Mouse (Mus musculus) MEL (cell line): ENCODE data around the gene Efs. TPM values are rescaled to one million over a fixed set of nuclear protein-coding genes. Genes with fewer than 3 reads are reported as not detected.

ENCODE experiments used
- DNase-seq: peaks from one replicate; pipeline ENCODE4 v3.0.0; 2011; ENCODE audit warnings: low read depth, low spot score
- H3K27ac ChIP-seq: 2 replicates; pipeline ENCODE4 v1.5.1; 2012; ENCODE audit warnings: low read depth, mild to moderate bottlenecking, control low read depth, low read length, moderate library complexity; ENCODE audit not compliant: control insufficient read depth
- H3K27me3 ChIP-seq, 2 experiments: fragments of 150-350 bp in 1 of 2; sonication (generic) in 1 of 2; 2 replicates each; pipeline ENCODE4 v1.6.1; 2012; ENCODE audit warnings: low read length in 2 of 2, mild to moderate bottlenecking in 2 of 2, improper control_type of control experiment in 1 of 2, moderate library complexity in 1 of 2; ENCODE audit not compliant: insufficient read depth in 2 of 2, control insufficient read depth in 1 of 2
- H3K36me3 ChIP-seq, 2 experiments: 2 replicates each; pipeline ENCODE4 v1.6.1; 2012 to 2014; ENCODE audit warnings: low read length in 2 of 2, improper control_type of control experiment in 1 of 2, inconsistent platforms in 1 of 2, mild to moderate bottlenecking in 1 of 2; ENCODE audit not compliant: insufficient read depth in 2 of 2, control insufficient read depth in 1 of 2
- H3K4me1 ChIP-seq, 2 experiments: fragments of 150-350 bp in 1 of 2; sonication (generic) in 1 of 2; 2 replicates each; pipeline ENCODE4 v1.6.1; 2012; ENCODE audit warnings: low read length in 2 of 2, improper control_type of control experiment in 1 of 2, mild to moderate bottlenecking in 1 of 2; ENCODE audit not compliant: insufficient read depth in 2 of 2, control insufficient read depth in 1 of 2
- H3K4me3 ChIP-seq, 2 experiments: fragments of 150-350 bp in 1 of 2; sonication (generic) in 1 of 2; 2 replicates each; pipeline ENCODE4 v1.5.1; 2012; ENCODE audit warnings: low read depth in 2 of 2, low read length in 2 of 2, mild to moderate bottlenecking in 2 of 2, moderate library complexity in 2 of 2, control low read depth in 1 of 2, improper control_type of control experiment in 1 of 2; ENCODE audit not compliant: control insufficient read depth in 1 of 2, insufficient read depth in 1 of 2
- H3K79me2 ChIP-seq: 2 replicates; pipeline ENCODE4 v1.6.1; 2012; ENCODE audit warnings: mild to moderate bottlenecking, low read length, moderate library complexity; ENCODE audit not compliant: control insufficient read depth, poor library complexity, insufficient read depth
- H3K9ac ChIP-seq: 2 replicates; pipeline ENCODE4 v1.6.1; 2012; ENCODE audit warnings: low read depth, mild to moderate bottlenecking, control low read depth, low read length, moderate library complexity; ENCODE audit not compliant: control insufficient read depth, poor library complexity, severe bottlenecking
- H3K9me3 ChIP-seq: fragments of 150-350 bp; sonication (generic); replicated peaks from 2 replicates; pipeline ENCODE4 v1.6.1; 2012; ENCODE audit warnings: mild to moderate bottlenecking, low read length, improper control_type of control experiment, moderate library complexity; ENCODE audit not compliant: insufficient read depth
- BHLHE40 ChIP-seq: IDR thresholded peaks from 2 replicates; pipeline ENCODE4 v1.6.1; 2012; ENCODE audit warnings: low read depth, mild to moderate bottlenecking, inconsistent platforms, low read length, improper control_type of control experiment, borderline replicate concordance
- CHD1 ChIP-seq: IDR thresholded peaks from 2 replicates; pipeline ENCODE4 v1.6.1; 2012; ENCODE audit warnings: low read depth, mild to moderate bottlenecking, inconsistent platforms, low read length, improper control_type of control experiment
- CHD2 ChIP-seq: IDR thresholded peaks from 2 replicates; pipeline ENCODE4 v1.6.1; 2011; ENCODE audit warnings: low read length, improper control_type of control experiment
- GABPA ChIP-seq: IDR thresholded peaks from 2 replicates; pipeline ENCODE4 v1.6.1; 2012; ENCODE audit warnings: low read depth, mild to moderate bottlenecking, inconsistent platforms, low read length, improper control_type of control experiment, moderate library complexity
- GATA1 ChIP-seq: IDR thresholded peaks from 2 replicates; pipeline ENCODE4 v1.6.1; 2011; ENCODE audit warnings: low read depth, low read length, improper control_type of control experiment
- MAFK ChIP-seq: IDR thresholded peaks from 2 replicates; pipeline ENCODE4 v1.6.1; 2011; ENCODE audit warnings: low read depth, mild to moderate bottlenecking, low read length, improper control_type of control experiment, borderline replicate concordance
- MAX ChIP-seq: IDR thresholded peaks from 2 replicates; pipeline ENCODE4 v1.6.1; 2011; ENCODE audit warnings: low read length, improper control_type of control experiment
- MXI1 ChIP-seq: IDR thresholded peaks from 2 replicates; pipeline ENCODE4 v1.6.1; 2011; ENCODE audit warnings: mild to moderate bottlenecking, low read depth, low read length, improper control_type of control experiment
- NRF1 ChIP-seq: IDR thresholded peaks from 2 replicates; pipeline ENCODE4 v1.6.1; 2014; ENCODE audit warnings: low read depth, mild to moderate bottlenecking, inconsistent platforms, low read length, improper control_type of control experiment, moderate library complexity; ENCODE audit not compliant: poor library complexity, insufficient read depth, severe bottlenecking
- POLR2A ChIP-seq, 2 experiments: IDR thresholded peaks; 2 replicates each; pipeline ENCODE4 v1.6.1; 2011 to 2012; ENCODE audit warnings: low read length in 2 of 2, mild to moderate bottlenecking in 2 of 2, control low read depth in 1 of 2, improper control_type of control experiment in 1 of 2, low read depth in 1 of 2, moderate library complexity in 1 of 2; ENCODE audit not compliant: control insufficient read depth in 1 of 2, insufficient read depth in 1 of 2, poor library complexity in 1 of 2
- POLR2AphosphoS5 ChIP-seq: IDR thresholded peaks from 2 replicates; pipeline ENCODE4 v1.6.1; 2012; ENCODE audit warnings: low read depth, borderline replicate concordance, mild to moderate bottlenecking, inconsistent platforms, low read length, moderate library complexity, mixed read lengths
- RAD21 ChIP-seq: IDR thresholded peaks from 2 replicates; pipeline ENCODE4 v1.6.1; 2011; ENCODE audit warnings: mild to moderate bottlenecking, low read depth, low read length, improper control_type of control experiment
- RCOR1 ChIP-seq: IDR thresholded peaks from 2 replicates; pipeline ENCODE4 v1.6.1; 2012; ENCODE audit warnings: low read depth, mild to moderate bottlenecking, inconsistent platforms, low read length, improper control_type of control experiment
- SIN3A ChIP-seq: IDR thresholded peaks from 2 replicates; pipeline ENCODE4 v1.6.1; 2012; ENCODE audit warnings: low read length, improper control_type of control experiment, inconsistent platforms
- SMC3 ChIP-seq: IDR thresholded peaks from 2 replicates; pipeline ENCODE4 v1.6.1; 2011; ENCODE audit warnings: low read depth, low read length, improper control_type of control experiment
- TAL1 ChIP-seq: IDR thresholded peaks from 2 replicates; pipeline ENCODE4 v1.6.1; 2012; ENCODE audit warnings: mild to moderate bottlenecking, inconsistent platforms, low read length, moderate library complexity, mixed read lengths
- TCF12 ChIP-seq: IDR thresholded peaks from 2 replicates; pipeline ENCODE4 v1.6.1; 2014; ENCODE audit warnings: low read depth, mild to moderate bottlenecking, inconsistent platforms, low read length, improper control_type of control experiment, moderate library complexity
- UBTF ChIP-seq: IDR thresholded peaks from 2 replicates; pipeline ENCODE4 v1.6.1; 2012; ENCODE audit warnings: low read depth, mild to moderate bottlenecking, inconsistent platforms, low read length, improper control_type of control experiment, moderate library complexity, borderline replicate concordance; ENCODE audit not compliant: insufficient read depth
- USF2 ChIP-seq, 2 experiments: IDR thresholded peaks; 2 replicates each; pipeline ENCODE4 v1.6.1; 2011 to 2012; ENCODE audit warnings: improper control_type of control experiment in 2 of 2, low read length in 2 of 2, borderline replicate concordance in 1 of 2, inconsistent platforms in 1 of 2, low read depth in 1 of 2, mild to moderate bottlenecking in 1 of 2; ENCODE audit not compliant: insufficient read depth in 1 of 2
- ZKSCAN1 ChIP-seq: IDR thresholded peaks from 2 replicates; pipeline ENCODE4 v1.6.1; 2012; ENCODE audit warnings: low read depth, mild to moderate bottlenecking, inconsistent platforms, low read length, improper control_type of control experiment, moderate library complexity
- polyA plus RNA-seq, 2 experiments: library from polyadenylated mRNA; stranded (reverse) in 1 of 2; unstranded in 1 of 2; fragments of >175 nt in 1 of 2; fragments of >200 nt in 1 of 2; gene quantifications; 2 replicates each; pipeline versions ENCODE4 v1.2.1 to v1.2.4; 2012; ENCODE audit warnings: low replicate concordance in 2 of 2, low read depth in 1 of 2; ENCODE audit not compliant: insufficient read length in 2 of 2, insufficient read depth in 1 of 2, missing spikeins in 1 of 2
- total RNA-seq: library from RNA; depleted of rRNA; stranded (reverse); fragments of 300-350 nt; gene quantifications from 2 replicates; pipeline ENCODE4 v1.2.3, GENCODE M21; 2012

The Efs gene
- total and polyA plus RNA-seq, 3 experiments: not detected

DNA sequence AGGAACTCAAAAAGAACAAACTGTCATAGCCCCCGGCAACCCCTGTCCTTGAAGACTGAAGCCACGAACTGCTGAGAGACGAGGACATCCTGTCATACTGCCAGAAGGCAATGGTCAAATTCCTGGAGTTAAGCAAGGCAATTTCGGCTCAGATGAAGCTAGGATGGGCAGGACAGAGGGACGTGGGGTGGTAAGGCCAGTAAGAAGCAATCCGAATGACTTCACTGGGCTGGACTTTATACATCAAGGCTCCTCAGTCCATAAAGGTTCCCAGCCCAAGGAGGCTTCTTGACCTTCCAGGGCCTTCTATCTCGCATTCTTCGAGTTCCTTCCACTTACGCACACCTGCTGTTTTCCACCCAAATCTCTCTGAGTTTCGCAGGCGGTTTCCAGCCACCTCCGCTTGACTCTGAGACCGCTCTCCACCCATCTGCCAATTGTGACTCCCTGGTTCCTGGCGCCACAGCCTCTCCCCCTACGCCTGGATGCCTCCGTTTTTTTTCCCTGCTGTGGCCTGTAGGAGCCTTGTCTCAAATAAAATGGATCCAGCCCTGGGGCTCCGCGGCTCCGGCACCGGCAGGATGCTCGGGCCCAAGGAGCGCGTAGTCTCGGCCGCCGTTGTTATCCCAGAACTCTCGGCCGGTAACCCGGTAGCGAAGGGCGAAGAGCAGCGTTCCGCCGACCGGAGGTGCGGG, 49.9 kb downstream of the Efs start:
- Histone ChIP-seq H3K4me1 (peaks cover 3 to 11% of the 10 kb centered on the region in 2 experiments), H3K36me3 (peaks cover 0 to 9% of the 10 kb centered on the region in 2 experiments; a peak in 1 of 4 replicates), H3K9me3 (no peaks in the 10 kb centered on the region), H3K27me3 (no peaks in the 10 kb centered on the region), H3K27ac (no peak overlapping the region), H3K4me3 (peak overlapping the region; percentile 90 to 92), H3K79me2 (peaks cover 2% of the 10 kb centered on the region; the same call in 1 of the 2 replicates), H3K9ac (peak overlapping the region; percentile 90)
- no peak for TF ChIP-seq SMC3
- no peak for TF ChIP-seq BHLHE40
- TF ChIP-seq ZKSCAN1: no peak
- no peak for TF ChIP-seq RCOR1
- no peak for TF ChIP-seq MAFK
- no peak for TF ChIP-seq TAL1
- TF ChIP-seq GATA1: no peak
- no peak for TF ChIP-seq TCF12
- TF ChIP-seq MXI1: no peak
- TF ChIP-seq POLR2A (IDR thresholded peaks at IDR 0.05; ENCODE audit: control insufficient read depth in 1 of 2, insufficient read depth in 1 of 2, low read depth in 1 of 2, low read length in 2 of 2, poor library complexity in 1 of 2): no peak
- no peak for TF ChIP-seq NRF1
- no peak for TF ChIP-seq MAX
- no peak for TF ChIP-seq POLR2AphosphoS5
- TF ChIP-seq CHD1: no peak
- no peak for TF ChIP-seq SIN3A
- TF ChIP-seq CHD2: no peak
- no peak for DNase-seq

DNA sequence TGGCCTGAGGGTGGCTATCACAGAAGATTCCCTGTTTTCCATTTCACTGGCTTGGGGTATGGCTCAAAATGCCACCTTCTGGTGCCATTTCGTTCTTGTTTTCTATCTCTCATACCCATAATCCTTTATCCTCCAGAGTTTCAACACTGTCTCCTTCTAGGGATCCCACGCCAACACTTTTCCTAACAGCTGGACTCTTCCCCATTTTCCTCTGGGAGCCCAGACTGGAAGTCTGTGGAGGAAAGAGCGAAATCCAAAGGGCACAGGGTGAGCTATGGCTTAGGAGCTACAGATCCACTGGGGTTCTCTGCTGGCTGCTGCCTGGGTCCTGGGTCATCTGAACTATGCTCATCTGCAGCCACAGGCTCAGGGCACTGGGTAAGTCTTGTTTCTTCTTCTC, 51.8 kb downstream of the Efs start:
- H3K79me2 ChIP-seq: peaks cover 2% of the 10 kb centered on the region; the same call in 1 of the 2 replicates
- H3K27ac ChIP-seq: no peak overlapping the region
- TF ChIP-seq USF2 (IDR thresholded peaks at IDR 0.05; ENCODE audit: borderline replicate concordance in 1 of 2, insufficient read depth in 1 of 2, low read depth in 1 of 2, low read length in 2 of 2) (no peak), GABPA (no peak), RAD21 (no peak), SMC3 (no peak), UBTF (no peak)
- no peaks in the 10 kb centered on the region for H3K9me3 ChIP-seq
- no peak for DNase-seq
- H3K9ac ChIP-seq: no peak overlapping the region
- H3K36me3 ChIP-seq: peaks cover 0 to 9% of the 10 kb centered on the region in 2 experiments; a peak in 1 of 4 replicates
- no peak overlapping the region for H3K4me3 ChIP-seq
- H3K4me1 ChIP-seq: peaks cover 3 to 11% of the 10 kb centered on the region in 2 experiments
- H3K27me3 ChIP-seq: no peaks in the 10 kb centered on the region
